Mouse (Mus musculus) thymus, adult 2 months (tissue): ENCODE data around the gene Ttc17.

Source experiments
- CTCF ChIP-seq: fragments of 200-500 bp; IDR thresholded peaks from 2 replicates; pipeline ENCODE4 v1.5.1; 2012; ENCODE audit warnings: mild to moderate bottlenecking, control low read depth, low read length, moderate library complexity, borderline replicate concordance; ENCODE audit not compliant: control insufficient read depth, poor library complexity, insufficient read depth; ENCODE audit errors: extremely low read depth
- POLR2A ChIP-seq: fragments of 200-500 bp; IDR thresholded peaks from 2 replicates; pipeline ENCODE4 v1.6.1; 2012; ENCODE audit warnings: mild to moderate bottlenecking, low read length, control low read depth, moderate library complexity; ENCODE audit not compliant: control insufficient read depth, poor library complexity, insufficient read depth; ENCODE audit errors: extremely low read depth

- TF ChIP-seq POLR2A (no peak), CTCF (no peak)
Measured at GRCm38 (mm10) chr2:94264006-94264405, 142.5 kb downstream of the Ttc17 start.
